Mouse (Mus musculus): ENCODE measurements around the gene Kl. TPM values are rescaled to one million over a fixed set of nuclear protein-coding genes. Genes with fewer than 3 reads are reported as not detected.

Gene Kl
- total RNA-seq, 2 experiments from 2014 or later = 0.11 to 0.14 TPM

GRCm38 (mm10) chr5:151023461-151023860 is 71.1 kb downstream of the Kl start:
- DNase-seq = peak in 1 of 2 experiments; percentile 24
- intact Hi-C loops (cut with DNase I) = loop anchor here (5.0 kb wide), 1 partner anchor 71 kb away; the partner anchor contains the start of gene Kl

- intact Hi-C loops (cut with DNase I) = loop anchor here (5.0 kb wide), 1 partner anchor 72 kb away; the partner anchor contains the start of gene Kl
- no peak for DNase-seq
Measured at GRCm38 (mm10) chr5:151024483-151024882, 72.1 kb downstream of the Kl start.

GRCm38 (mm10) chr5:151026069-151026468 is 73.7 kb downstream of the Kl start:
- no peak for DNase-seq
- intact Hi-C loops (cut with DNase I) = no loop called here

GRCm38 (mm10) chr5:151027171-151027570 is 74.8 kb downstream of the Kl start:
- DNase-seq = no peak
- intact Hi-C loops (cut with DNase I) = no loop called here

GRCm38 (mm10) chr5:151028906-151029305 is 76.5 kb downstream of the Kl start:
- no peak for DNase-seq
- intact Hi-C loops (cut with DNase I) = no loop called here

- intact Hi-C loops (cut with DNase I) = no loop called here
- no peak for DNase-seq
Measured at GRCm38 (mm10) chr5:151034715-151035512, 82.5 kb downstream of the Kl start.

GRCm38 (mm10) chr5:151037871-151038270 is 85.5 kb downstream of the Kl start:
- intact Hi-C loops (cut with DNase I) = no loop called here
- DNase-seq = no peak

GRCm38 (mm10) chr5:151042911-151043310 is 90.5 kb downstream of the Kl start:
- intact Hi-C loops (cut with DNase I) = no loop called here

More at GRCm38 (mm10) chr5:151042911-151043310, 90.5 kb downstream of the Kl start:
- DNase-seq = no peak
